Mouse (Mus musculus) heart, adult 8-10 months (tissue): ENCODE data around the gene Ntn3. TPM values are rescaled to one million over a fixed set of nuclear protein-coding genes. Genes with fewer than 3 reads are reported as not detected.

Experiments
- DNase-seq: peaks from one replicate; pipeline ENCODE4 v3.0.0; 2022; ENCODE audit warnings: low spot score
- total RNA-seq, 4 experiments: library from RNA; stranded (reverse); gene quantifications; 2 replicates each; pipeline ENCODE4 v1.2.4; 2022

Ntn3 gene
- 1 to 10 TPM in 2 of 4 experiments, under 1 TPM in 2; 0.66 to 1.5 (median 0.89) TPM for total RNA-seq

DNA sequence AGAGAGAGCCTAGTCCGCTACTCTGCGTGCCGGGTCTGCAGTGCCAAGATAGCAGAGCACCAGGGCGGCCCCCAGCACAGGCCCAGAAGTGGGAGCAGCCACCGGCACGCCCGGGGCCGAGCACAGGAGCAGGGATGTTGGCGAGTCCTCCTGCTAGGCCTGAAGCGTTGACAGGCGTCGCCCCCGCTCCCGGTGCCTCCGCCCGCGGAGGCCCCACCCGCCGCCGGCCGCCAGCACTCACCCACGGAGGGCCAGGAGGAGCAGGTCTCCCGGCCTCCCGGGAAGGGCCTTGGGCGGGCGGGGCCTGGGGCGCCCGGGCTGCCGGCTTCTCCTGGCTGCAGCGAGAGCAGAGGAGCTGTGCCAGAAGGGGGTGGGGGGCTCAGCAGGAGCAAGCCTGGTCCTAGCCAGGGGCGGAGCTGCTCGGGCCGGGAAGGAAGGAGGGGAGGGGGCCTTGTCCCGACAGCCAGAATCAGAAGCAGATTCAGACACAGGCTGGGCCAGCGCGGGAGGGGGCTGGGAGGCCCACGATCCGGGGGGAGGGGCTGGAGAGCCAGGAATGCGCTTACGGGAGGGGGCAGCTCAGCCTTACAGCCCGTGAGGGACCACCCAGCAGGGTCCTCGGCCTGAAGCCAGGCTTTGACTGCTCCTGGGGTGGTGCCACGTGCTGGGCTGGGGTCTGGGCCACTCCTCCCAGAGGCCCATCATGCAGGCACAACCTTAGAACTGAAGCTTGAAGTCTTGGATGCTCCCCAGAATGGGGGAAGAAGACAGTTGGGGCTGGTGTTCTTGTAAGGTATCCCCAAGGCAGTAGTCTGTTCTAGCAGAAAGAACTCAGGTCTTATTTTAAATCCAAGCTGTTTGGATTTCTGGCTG, at the start of gene Ntn3:
TSS of gene Ntn3 (minus strand) at position 489 of the 873 bp plus-strand sequence.
- DNase-seq, result no peak

DNA sequence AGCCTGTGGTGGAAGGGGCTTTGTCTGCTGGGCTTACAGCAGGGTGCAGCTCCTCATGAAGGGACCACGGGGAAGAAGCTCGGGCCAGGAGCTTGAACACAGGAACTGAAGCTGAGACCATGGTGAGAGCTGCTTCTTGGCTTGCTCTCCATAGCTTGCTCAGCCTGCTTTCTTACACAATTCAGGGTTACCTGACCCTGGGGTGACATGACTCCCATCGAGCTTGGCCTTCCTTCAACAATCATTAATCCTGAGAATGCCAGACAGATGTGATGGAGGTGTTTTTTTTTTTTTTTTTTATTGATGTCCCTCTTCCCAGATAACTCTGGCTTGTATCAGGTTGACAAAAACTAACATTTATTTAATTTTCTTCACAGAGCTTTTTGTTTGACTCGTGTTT, 49.6 kb upstream of the Ntn3 start:
- no peak for DNase-seq

DNA sequence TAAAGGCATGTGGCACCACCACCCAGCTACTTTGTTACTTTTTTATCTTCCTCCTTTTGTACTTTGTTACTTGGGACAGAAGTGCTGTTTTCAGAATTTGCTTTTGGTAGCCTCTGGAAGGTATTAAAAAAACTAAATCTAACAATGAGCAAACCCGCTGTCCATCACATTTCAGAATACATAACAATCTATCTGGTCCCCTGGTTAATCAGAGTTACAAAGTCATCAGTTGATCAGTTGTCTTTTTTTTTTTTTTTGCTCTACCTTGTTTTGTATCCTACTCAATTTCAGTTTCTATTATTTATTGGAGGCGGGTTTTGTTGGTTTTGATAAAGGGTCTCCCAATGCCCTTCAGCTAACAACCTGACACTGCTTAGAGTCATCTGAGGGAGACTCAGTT, 43.0 kb upstream of the Ntn3 start:
- DNase-seq, result no peak

DNA sequence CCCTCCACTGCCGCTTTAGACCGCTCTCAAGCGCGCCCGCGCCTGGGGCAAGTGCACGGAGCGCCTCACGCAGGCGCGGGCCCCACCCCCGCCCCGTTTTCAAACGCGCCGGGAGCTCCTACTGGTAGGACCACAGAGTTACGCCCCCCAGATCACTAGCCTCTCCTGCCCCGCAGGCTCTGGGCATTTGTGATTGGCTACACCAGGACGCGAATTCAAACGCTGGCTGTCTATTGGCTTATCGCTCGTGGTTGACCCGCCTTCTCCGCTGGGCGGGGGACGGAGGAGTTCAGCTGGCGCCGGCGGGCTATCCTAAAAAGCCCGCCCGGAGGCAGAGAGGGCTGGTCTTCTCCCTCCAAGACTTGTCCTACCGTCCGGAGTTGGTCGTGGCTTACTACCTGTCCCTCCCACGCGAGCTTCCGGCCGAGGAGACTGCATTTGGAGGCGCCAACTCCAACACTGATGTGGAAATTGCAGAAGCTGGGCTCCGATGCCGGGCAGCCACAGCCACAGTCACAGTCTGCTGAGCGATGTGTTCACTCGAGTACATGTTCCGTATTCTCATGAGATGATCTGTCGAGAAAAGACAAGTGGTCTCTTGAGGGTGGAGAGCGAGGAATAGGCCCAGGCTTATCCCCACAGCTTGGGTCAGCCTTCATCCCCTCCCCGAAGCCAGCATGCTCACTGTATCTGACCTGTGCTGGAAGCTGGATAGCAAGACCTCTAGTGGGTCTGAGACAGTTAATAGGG, 42.2 kb upstream of the Ntn3 start, which contains the start of gene Ccnf:
TSS of gene Ccnf (minus strand) at position 165 of the 750 bp plus-strand sequence.
- DNase-seq, result peak; percentile 98

DNA sequence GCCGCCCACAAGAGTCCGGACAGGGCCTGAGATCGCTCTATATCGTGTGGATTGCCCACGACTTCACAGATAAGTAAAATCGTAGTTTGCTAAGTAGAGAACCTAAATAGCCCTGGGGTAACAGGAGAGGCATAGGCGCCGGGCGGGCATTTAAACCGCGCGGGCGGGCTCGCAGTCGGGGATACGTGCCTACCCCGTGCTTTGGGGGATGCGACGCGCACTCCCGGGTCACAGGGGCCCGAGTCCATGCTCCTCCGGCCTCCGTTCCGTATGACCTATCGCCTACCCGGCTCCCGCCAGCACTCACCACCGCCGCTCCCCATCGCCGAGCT, 41.6 kb upstream of the Ntn3 start:
- no peak for DNase-seq

DNA sequence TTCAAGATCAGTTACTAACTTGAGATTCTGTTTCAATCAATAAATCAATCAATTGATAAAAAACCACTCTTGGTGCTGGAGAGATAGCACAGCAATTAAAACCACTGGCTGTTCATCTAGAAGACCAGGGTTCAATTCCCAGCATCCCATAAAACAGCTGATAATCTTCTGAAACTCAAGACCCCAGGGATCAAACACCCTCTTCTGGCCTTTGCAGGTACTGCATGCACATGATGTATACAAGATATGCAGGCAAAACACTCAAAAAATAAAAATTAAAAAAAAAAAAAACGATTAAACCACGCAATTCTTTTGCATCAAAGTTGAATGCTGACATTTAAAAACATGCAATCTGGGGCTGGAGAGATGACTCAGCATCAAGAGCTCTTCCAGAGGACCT, 39.3 kb upstream of the Ntn3 start:
- DNase-seq, result no peak

DNA sequence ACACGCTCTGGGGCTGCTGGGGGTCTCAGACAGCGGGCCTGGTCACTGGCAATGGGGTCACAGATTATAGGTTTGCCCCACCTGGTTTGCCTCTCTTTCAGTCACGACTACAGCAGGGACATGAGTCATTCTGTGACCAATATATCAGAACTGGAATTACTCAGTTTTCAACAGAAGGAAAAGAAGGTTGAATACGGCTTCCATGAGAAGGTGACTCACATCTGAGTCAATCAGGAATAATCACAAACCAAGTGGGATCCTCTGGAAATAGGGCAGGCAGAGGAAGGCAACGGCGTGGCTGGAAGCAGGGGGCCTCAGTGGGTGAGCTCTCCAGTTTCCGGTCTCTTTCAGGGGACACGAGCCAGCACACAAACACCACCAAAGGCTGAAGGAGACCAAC, 34.7 kb upstream of the Ntn3 start:
- no peak for DNase-seq

DNA sequence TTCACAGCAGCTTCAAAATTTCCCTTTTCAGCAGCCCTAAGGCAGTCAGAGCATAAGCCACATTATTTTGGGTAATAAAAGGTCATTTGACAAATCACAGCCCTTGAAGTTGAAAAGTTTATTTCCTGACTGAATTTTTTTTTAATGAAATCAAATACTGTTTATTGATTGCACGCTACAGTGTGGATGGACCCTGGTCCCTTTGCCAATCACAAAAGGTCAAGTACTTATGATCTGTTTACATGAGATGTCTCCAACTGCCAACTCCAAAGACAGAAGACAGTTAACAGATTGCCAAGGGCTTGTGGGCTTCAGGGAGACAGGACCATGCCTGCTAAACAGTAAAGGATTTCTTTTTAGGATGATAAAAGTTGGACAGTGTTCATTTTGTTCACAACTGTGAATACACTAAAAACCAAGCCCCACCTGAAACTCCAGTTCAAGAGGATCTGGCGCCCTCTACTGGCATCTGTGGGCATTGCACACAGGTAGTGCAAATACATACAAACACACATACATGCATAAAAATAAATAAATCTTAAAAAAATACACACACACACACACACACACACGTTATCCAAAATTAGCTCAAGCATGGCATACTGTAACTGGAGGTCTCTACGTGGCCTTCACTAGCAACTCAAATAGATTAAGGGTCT, 34.1 kb upstream of the Ntn3 start:
- DNase-seq, result no peak

DNA sequence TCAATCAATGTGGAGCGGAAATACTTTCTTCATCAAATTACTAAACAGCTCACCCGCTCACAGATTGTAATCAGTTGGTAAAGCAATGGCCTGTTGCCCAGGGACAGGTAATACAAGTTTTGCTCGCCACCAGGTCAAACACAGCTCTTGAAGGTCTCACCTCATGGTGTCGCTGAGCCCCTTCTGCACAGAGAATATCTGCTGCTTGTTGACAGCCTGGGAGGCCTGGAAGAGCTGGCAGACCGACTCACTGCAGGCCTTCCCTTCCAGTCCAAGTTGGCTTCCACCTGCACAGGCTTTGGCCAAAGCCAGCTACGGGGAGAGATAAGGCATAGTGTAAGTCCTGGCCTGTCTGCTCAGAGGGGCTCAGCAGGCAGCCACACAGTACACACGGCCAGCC, 27.6 kb upstream of the Ntn3 start:
- peak; percentile 23 for DNase-seq

DNA sequence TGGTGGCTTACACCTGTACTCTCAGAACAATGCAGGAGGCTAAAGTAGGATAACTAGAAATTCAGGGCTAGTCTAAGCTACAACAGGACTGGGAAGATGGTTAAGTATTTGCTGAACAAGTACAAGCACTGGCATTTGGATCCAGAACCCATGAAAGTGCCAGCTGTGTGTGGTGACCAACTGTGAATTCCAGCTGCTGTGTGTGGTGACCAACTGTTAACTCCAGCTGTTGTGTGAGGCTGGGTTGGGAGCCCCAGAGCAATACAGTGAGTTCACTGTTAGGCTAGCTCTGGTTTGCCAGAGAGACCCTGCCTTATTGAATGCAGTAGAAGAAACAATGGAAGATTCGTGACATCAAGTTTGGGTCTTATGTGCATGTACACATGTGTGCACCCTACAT, 27.1 kb upstream of the Ntn3 start:
- DNase-seq, result no peak

DNA sequence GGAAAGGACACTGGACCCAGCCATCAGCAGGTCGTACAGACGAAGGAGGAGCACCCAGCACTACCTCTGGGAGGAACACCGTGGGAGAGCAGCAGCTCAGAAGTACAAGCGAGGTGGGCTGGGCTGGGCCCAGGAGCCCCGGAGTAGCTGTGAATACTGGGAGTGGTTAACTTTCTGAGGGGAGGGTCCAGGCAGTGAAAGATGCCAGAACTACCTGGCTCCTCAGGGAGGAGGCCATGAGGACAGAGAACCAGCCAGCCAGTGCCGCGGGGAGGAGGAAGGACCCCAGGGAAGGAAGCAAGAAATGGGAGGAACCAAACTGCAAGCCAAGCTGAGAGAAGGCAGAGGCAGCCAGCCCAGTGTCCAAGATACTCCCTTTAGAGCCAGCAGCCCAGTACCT, 18.6 kb upstream of the Ntn3 start:
- no peak for DNase-seq

DNA sequence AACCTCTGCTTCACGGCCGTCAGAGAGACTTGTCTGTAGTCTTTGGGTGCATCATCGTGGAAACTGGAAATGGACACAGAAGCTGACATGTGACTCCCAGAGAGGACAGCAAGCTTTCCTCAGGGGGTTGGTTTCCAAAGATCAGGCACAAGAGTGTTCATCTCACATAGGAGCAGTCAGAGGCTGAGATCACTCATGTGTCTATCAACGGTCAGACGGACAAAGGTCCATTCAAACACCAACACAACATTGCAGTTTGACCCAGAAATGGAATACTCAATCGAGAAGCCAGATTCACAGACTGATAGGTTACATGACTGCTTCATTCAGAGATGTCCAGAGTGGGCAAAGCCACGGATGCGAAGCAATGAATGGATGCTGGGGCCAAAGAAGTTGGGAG, 17.4 kb upstream of the Ntn3 start:
- no peak for DNase-seq

DNA sequence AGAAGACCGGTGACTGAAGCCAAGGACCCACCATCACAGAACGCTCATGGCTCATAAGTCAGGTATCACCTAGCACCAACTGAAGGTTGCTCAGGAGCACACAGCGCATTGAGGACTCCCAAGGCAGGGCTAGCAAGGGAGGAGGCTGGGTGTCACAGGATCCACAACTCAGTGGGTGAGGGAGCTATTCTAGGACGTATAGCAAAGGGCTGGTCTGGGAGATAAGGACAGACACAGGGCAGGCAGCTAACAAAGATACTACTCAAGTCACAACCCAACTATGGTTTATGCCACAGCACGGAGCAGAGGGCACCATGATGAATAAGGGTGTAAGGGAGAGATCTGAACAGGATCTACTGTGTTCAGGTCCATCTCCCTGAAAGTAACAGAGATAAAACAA, 16.5 kb upstream of the Ntn3 start:
- no peak for DNase-seq

DNA sequence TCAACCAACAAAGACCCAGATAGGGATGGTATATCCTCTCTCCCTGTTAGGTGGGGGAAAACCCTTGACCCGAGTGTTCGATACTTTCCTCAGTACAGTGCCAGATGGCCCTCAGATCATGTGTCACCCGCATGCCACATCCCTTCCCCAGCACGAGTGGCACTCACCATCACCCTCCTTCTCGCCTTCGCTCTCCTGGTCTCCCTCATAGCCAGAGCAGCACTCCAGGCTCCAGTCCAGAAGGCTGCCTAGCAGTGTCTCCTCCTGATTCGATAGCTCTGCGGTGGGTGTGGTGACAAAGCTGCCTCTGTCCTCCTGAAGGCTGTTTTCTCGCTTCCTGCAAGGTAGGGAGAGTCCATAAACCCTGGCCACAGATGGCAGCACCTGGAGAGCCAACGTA, 15.4 kb upstream of the Ntn3 start:
- DNase-seq, result no peak

DNA sequence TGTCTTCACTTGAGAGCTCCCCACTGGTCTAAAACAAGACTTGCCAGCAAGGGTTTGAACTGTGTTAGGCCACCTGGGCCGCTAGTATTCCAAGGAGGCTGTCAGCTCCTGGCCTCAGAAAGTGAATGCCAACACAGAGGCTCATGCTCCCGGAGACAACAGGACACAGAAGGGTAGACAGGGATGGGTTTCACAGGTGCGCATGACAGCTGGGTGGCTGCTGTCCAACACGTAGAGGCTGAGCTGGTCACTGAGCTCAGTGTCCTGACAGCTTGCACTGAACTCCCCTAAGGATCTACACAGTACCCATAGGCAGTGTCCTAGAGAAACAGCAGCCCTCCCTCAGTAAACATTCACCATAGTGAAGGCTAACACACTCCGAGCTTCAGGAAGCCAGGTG, 14.2 kb upstream of the Ntn3 start:
- no peak for DNase-seq

DNA sequence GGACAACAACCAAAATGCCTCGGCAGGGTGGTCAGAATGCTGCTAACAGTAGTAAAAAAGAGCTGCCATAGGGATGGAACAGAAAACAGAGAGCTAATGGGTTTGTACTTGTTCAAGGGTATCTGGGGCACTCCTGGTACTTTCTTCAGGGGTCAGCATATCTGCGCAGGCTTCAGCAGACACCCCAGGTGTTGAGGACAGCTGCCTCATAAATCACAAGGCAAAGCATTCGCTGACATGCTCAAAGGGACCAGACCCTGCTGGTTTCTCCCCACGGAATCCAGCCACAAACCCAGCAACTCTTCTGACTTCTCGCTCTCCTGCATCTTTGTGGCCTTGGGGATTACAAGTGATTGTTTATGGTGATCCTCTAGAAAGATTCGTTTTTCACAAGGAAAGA, 13.3 kb upstream of the Ntn3 start:
- no peak for DNase-seq

DNA sequence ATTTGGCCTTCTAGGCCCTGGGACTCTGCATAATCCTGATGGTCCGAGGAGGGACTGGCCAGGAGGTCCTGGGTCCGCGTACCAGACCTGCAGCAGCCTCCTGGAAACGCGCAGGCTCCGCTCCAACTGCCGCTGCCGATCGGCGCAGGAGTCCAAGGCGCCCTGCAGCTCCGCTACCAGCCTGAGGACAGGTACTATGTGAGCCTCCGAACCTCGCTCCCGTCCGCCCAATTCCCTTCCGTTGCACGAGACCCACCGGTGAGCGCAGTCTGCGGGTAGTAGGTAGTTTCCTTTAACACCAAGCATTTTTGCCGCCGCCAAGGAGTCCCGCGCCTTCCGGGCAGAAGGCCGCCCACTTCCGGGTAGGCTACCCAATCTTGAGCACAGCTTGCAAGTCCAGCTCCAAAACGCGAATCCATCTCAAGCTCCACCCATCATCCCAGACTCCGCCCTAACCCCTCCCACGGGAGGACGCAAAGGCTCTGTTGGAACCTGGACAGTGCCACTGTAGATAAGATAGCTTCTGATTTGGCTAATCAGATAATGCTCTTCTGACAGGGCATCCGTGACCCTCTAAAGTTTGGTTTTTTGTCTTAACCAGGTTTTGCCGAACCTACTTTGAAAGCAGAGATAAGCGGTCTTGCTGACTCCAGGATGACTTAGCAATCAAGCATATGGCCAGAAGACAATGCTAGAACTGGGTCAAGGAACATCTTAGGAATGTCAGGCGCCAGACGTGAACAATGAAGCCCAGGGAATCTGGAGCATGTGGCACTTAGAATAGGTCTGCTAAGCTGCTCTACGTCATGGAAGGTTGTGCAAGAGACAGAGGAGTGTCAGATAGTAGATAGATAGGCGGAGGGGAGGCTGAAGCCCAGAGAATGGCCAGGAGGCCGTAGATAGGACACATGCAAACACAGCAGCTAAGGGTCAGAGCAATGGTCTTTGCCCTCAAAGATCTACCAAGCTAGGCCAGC, 11.4 kb upstream of the Ntn3 start, which contains the start of gene Tedc2:
TSS of gene Tedc2 (minus strand) at position 417 of the 977 bp plus-strand sequence.
- DNase-seq, result peak; percentile 96

DNA sequence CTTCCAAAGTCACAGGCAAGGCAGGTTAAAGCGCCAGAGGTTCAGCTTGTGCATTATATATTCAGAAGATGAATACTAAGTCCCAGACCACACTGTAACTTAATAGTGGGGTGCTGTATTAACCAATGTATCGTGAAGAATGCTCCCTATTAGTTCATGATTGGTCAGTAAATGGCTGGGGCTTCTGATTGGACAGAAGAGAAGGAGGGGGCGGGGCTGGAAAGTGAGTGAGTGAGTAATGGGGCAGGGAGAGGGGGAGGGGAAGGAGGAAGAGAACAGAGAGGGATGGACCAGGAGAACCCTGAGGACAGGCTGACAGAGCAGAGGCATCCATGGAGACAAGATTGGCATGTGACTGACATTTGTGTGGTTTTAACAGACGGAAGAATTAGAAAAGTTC, 7.5 kb upstream of the Ntn3 start:
- DNase-seq, result no peak

DNA sequence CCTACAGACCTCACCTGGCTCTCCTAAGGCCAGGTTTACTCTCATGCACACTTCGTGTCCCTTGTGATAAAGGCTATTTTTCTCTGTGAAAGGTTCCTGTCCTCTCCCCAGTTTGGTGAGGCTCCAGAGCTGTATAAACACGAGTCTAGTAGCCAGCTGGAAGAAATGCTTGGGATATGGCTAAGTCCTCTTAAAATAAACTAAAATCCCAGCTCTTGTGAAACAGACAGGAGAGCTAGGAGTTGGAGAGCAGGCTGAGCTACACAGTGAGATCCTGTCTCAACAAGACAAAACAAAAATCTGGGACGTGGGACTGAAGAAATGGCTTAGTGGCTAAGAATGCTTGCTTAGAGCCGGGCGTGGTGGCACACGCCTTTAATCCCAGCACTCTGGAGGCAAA, 3.9 kb upstream of the Ntn3 start:
- DNase-seq, result no peak

DNA sequence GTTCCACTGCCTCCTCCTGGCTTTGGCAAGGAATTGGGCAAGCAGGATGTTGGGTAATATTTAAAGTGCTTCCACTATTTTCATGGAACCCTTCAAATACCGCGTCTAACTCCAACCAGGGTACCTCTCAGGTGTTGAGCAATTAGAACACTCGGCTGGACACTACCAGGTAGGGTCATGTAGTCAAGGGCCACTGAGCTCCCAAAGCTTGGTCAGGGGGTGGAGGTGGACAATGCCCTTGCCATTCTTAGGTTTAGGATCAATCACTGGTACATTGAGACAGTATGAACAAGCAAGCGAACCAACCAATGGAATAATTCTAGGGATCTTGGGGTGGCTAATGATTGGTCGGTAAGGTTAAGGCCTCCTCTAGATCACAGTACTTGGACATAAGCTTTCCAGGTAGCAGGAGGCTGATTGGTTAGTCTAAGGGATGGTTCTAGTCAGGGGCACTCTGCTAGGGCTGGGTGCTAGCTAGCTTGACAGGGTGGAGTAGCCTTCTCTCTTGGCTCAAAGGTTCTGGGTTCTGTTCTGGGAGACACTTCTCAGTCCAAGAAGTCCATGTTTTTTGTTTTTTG, 3.2 kb upstream of the Ntn3 start:
- no peak for DNase-seq
